Mouse (Mus musculus) midbrain, embryonic 16.5 days (tissue): Measurements from ENCODE around the gene Naglu. TPM values are rescaled to one million over a fixed set of nuclear protein-coding genes. Genes with fewer than 3 reads are reported as not detected.
A peak's percentile ranks its signal among the peaks of the same experiment; 100 is the strongest.

Experiments used
- ATAC-seq: fragments of 200-750 bp; cut with Nextera tagmentation; 2 replicates; pipeline ENCODE4 v1.8.0; 2017; ENCODE audit warnings: moderate TSS enrichment
- H3K27ac ChIP-seq: fragments of 300-500 bp; sonication (generic); 2 replicates; pipeline ENCODE4 v1.5.1; 2014; ENCODE audit warnings: mild to moderate bottlenecking, low read length, mixed read lengths
- H3K27me3 ChIP-seq: fragments of 300-500 bp; sonication (generic); 2 replicates; pipeline ENCODE4 v1.6.1; 2014; ENCODE audit warnings: low read depth, low read length, mixed read lengths; ENCODE audit not compliant: control insufficient read depth, insufficient read depth
- H3K36me3 ChIP-seq: fragments of 300-500 bp; sonication (generic); 2 replicates; pipeline ENCODE4 v1.6.1; 2014; ENCODE audit warnings: mild to moderate bottlenecking, low read length, moderate library complexity, mixed read lengths; ENCODE audit not compliant: control insufficient read depth, insufficient read depth
- H3K4me1 ChIP-seq: fragments of 300-500 bp; sonication (generic); 2 replicates; pipeline ENCODE4 v1.6.1; 2014; ENCODE audit warnings: mild to moderate bottlenecking, low read length, mixed read lengths; ENCODE audit not compliant: control insufficient read depth, insufficient read depth
- H3K4me2 ChIP-seq: fragments of 300-500 bp; sonication (generic); 2 replicates; pipeline ENCODE4 v1.6.1; 2014; ENCODE audit warnings: mild to moderate bottlenecking, low read length, mixed read lengths
- H3K4me3 ChIP-seq: fragments of 300-500 bp; sonication (generic); 2 replicates; pipeline ENCODE4 v1.5.1; 2014; ENCODE audit warnings: low read depth, mild to moderate bottlenecking, low read length, moderate library complexity, mixed read lengths
- H3K9ac ChIP-seq: fragments of 300-500 bp; sonication (generic); 2 replicates; pipeline ENCODE4 v1.6.1; 2014; ENCODE audit warnings: low read depth, low read length, mixed read lengths
- H3K9me3 ChIP-seq: fragments of 300-500 bp; sonication (generic); replicated peaks from 2 replicates; pipeline ENCODE4 v1.6.1; 2014; ENCODE audit warnings: mild to moderate bottlenecking, low read length, mixed read lengths; ENCODE audit not compliant: control insufficient read depth, poor library complexity, severe bottlenecking
- WGBS: fragments of 180-500 bp; shearing (Covaris S2); extraction: QIAGEN DNeasy Blood & Tissue Kit; methylation state at CpG from one replicate; pipeline ENCODE4 v1.1.7; 2014; 5-methylcytosine and 5-hydroxymethylcytosine counted together
- polyA plus RNA-seq: library from polyadenylated mRNA; unstranded; fragments of >200 nt; fragmentation: Nextera tagmentation; extraction: Ambion mirVana; gene quantifications from 2 replicates; pipeline ENCODE4 v1.2.1, GENCODE M21; 2015

Gene Naglu
- polyA plus RNA-seq, 1 experiment from 2014 or later: 14.2 TPM

- ATAC-seq: no peak
- Histone ChIP-seq H3K27me3 (peaks cover 12% of the 10 kb centered on the region), H3K4me3 (no peak overlapping the region), H3K9ac (no peak overlapping the region), H3K27ac (no peak overlapping the region), H3K36me3 (peaks cover 12% of the 10 kb centered on the region; the same call in 1 of the 2 replicates), H3K4me2 (no peak overlapping the region), H3K4me1 (peaks cover 32% of the 10 kb centered on the region), H3K9me3 (no peaks in the 10 kb centered on the region)
- 97% methylated on average over 12 of the region's 12 CpGs for WGBS
Observed at GRCm38 (mm10) chr11:101084811-101085210, 15.0 kb downstream of the Naglu start.

DNA sequence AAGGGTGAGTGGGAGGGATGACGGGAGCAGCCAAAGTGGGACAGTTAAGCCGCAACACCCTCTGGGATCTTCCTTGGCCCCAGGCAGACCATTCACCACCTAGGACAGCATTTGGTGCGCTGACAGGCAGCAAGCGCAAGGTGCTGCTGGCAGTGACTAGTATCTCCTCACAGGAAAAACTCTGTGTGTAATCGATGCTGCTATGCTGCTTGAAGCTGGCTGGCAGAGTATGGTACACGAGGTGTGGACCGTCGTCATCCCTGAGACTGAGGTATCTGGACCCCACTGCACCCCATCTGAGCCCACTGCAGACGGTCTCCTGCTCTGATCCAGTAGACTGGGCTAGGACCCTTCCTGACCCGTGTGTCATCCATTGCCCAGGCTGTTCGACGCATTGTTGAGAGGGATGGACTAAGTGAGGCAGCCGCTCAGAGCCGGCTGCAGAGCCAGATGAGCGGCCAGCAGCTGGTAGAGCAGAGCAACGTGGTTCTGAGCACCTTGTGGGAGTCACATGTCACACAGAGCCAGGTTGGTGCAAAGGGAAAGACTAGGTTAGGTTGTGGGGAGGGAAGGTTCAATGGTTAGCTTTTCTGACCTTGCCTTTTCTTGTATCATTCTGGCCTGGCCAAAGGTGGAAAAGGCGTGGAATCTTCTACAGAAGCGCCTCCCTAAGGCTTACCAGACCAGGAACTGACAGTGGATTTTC, 16.0 kb downstream of the Naglu start:
- Histone ChIP-seq H3K9me3 (no peaks in the 10 kb centered on the region), H3K4me2 (no peak overlapping the region), H3K27me3 (peaks cover 3% of the 10 kb centered on the region), H3K4me1 (peaks cover 32% of the 10 kb centered on the region), H3K9ac (peak overlapping the region; percentile 47; the same call in 1 of the 2 replicates), H3K4me3 (no peak overlapping the region), H3K36me3 (peaks cover 18% of the 10 kb centered on the region), H3K27ac (no peak overlapping the region; the same call in 1 of the 2 replicates)
- WGBS: 94% methylated on average over 18 of the region's 18 CpGs
- ATAC-seq: no peak

- H3K36me3 ChIP-seq: peaks cover 21% of the 10 kb centered on the region
- H3K27me3 ChIP-seq: no peaks in the 10 kb centered on the region
- ATAC-seq: no peak
- WGBS: 80% methylated on average over 6 of the region's 6 CpGs
- peak overlapping the region; percentile 47 for H3K9ac ChIP-seq
- peak overlapping the region; percentile 80 for H3K27ac ChIP-seq
- peak overlapping the region; percentile 86 for H3K4me3 ChIP-seq
- peak overlapping the region; percentile 99 for H3K4me2 ChIP-seq
- H3K9me3 ChIP-seq: no peaks in the 10 kb centered on the region
- H3K4me1 ChIP-seq: peaks cover 32% of the 10 kb centered on the region
Observed at GRCm38 (mm10) chr11:101086323-101086674, 16.5 kb downstream of the Naglu start.

- H3K27ac ChIP-seq: peak within 1 kb of the TSS; percentile 80
- ATAC-seq: peak; percentile 83
- 1% methylated on average over 51 of the region's 52 CpGs for WGBS
- peak within 1 kb of the TSS; percentile 99 for H3K4me2 ChIP-seq
- H3K9me3 ChIP-seq: no peaks in the 10 kb centered on the region
- H3K4me3 ChIP-seq: peak within 1 kb of the TSS; percentile 86
- no peaks in the 10 kb centered on the region for H3K27me3 ChIP-seq
- H3K36me3 ChIP-seq: peaks cover 29% of the 10 kb centered on the region
- peak within 1 kb of the TSS; percentile 94 for H3K9ac ChIP-seq
- peaks cover 32% of the 10 kb centered on the region for H3K4me1 ChIP-seq
Observed at GRCm38 (mm10) chr11:101086756-101087681, 17.2 kb downstream of the Naglu start, which contains the start of gene Mlx. Mlx (plus strand) TSS chr11:101087277.

DNA sequence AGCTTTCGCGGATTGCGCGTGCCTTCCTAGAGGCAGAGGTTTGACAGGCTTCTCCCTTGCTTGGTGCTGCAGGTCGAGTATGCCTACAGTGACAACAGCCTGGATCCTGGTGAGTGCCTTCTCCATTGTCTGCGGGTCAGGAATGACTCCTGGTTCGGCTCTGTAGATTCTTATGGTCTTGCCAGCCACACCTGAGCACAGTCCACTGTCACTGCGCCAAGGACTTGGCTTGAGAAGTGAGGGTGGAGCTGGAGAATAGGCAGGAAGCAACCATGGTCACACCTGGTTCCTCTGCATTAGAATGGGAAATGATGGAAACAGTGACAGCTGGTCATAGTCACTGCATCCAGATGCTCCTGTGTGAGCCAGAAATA, 17.9 kb downstream of the Naglu start:
- peak overlapping the region; percentile 86 for H3K4me3 ChIP-seq
- peaks cover 32% of the 10 kb centered on the region for H3K4me1 ChIP-seq
- H3K27me3 ChIP-seq: no peaks in the 10 kb centered on the region
- no peak for ATAC-seq
- 6% methylated on average over 8 of the region's 8 CpGs for WGBS
- peaks cover 35% of the 10 kb centered on the region for H3K36me3 ChIP-seq
- no peaks in the 10 kb centered on the region for H3K9me3 ChIP-seq
- H3K4me2 ChIP-seq: peak overlapping the region; percentile 99
- peak overlapping the region; percentile 94 for H3K9ac ChIP-seq
- peak overlapping the region; percentile 80 for H3K27ac ChIP-seq

DNA sequence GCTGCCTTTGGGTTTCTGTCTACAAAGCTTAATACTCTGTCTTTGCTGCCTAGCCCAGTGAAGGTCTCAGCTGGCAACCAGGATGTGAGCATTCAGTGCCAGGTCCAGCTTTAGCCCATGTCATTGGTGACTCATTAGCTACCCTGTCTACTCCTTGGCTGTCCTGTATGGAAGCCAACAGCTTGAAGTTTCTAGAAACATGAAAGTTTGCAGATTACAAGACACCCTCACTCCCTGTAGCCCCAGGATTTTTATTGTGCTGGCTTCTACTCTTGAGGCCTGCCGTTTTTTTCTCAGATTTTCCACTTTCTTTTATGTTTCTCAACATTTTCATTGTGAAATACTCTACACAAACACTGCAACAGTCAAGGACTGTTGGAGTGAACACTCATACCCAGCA, 20.1 kb downstream of the Naglu start:
- peaks cover 33% of the 10 kb centered on the region for H3K4me1 ChIP-seq
- ATAC-seq: no peak
- H3K9ac ChIP-seq: no peak overlapping the region
- no peaks in the 10 kb centered on the region for H3K9me3 ChIP-seq
- no peak overlapping the region for H3K27ac ChIP-seq
- no peaks in the 10 kb centered on the region for H3K27me3 ChIP-seq
- WGBS: 97% methylated on average over 1 of the region's 1 CpGs
- peaks cover 40% of the 10 kb centered on the region for H3K36me3 ChIP-seq
- no peak overlapping the region for H3K4me2 ChIP-seq
- no peak overlapping the region for H3K4me3 ChIP-seq

DNA sequence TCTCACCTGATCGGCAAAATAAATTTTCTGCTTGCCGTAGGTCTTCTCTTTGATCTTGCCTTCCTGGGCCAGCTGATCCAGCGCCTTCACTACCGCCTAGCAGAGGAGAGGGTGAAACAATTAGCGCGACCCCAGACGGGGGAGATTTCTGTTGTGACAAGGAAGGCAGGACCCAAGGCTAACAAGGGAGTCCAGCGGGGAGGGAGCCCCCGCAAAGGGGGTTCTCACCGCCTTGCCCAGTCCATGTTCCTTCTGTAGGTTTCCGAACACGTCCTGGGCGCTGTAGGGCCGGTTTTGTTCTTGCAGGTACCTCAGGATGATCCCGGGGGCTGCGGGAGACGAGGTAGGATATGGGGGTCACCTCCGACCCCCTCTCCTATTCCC, 25.1 kb downstream of the Naglu start:
- Histone ChIP-seq H3K4me1 (peaks cover 16% of the 10 kb centered on the region), H3K36me3 (peaks cover 54% of the 10 kb centered on the region), H3K27me3 (no peaks in the 10 kb centered on the region), H3K4me2 (peak overlapping the region; percentile 91), H3K9ac (peak overlapping the region; percentile 85), H3K27ac (peak overlapping the region; percentile 93), H3K9me3 (no peaks in the 10 kb centered on the region), H3K4me3 (peak overlapping the region; percentile 79)
- ATAC-seq: no peak; the same call in 1 of the 2 replicates
- 1% methylated on average over 18 of the region's 18 CpGs for WGBS

- peaks cover 16% of the 10 kb centered on the region for H3K4me1 ChIP-seq
- H3K27me3 ChIP-seq: no peaks in the 10 kb centered on the region
- peak within 1 kb of the TSS; percentile 85 for H3K9ac ChIP-seq
- H3K27ac ChIP-seq: peak within 1 kb of the TSS; percentile 93
- H3K4me3 ChIP-seq: peak within 1 kb of the TSS; percentile 79
- H3K9me3 ChIP-seq: no peaks in the 10 kb centered on the region
- 2% methylated on average over 43 of the region's 43 CpGs for WGBS
- peak; percentile 97 for ATAC-seq
- peak within 1 kb of the TSS; percentile 91 for H3K4me2 ChIP-seq
- peaks cover 50% of the 10 kb centered on the region for H3K36me3 ChIP-seq
Observed at GRCm38 (mm10) chr11:101095314-101096024, 25.7 kb downstream of the Naglu start, which contains the start of gene Psmc3ip. Psmc3ip (minus strand) TSS chr11:101095436.
